Mouse (Mus musculus): ENCODE results near the gene Dbx2.

Dbx2 gene

DNA sequence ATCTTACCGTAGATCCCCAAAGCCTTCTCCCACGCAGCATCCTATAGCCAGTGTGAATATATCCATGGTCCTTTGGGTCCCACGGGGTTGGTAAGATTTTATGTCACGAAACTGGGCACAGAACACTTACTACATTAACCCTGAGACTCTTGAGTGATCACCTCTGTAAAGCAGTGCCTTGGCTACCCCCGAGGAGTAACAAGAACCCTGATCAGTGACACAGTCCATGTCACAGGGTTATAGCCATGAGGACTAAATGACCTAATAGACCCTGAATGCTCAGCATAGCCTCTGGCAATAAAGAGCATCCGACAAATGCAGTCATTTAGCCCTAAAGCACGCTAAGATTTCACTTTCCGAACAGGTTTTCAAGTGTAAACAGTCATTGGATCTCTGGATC is 33.0 kb downstream of the Dbx2 start:
- DNase-seq (ENCODE audit: low spot score in 2 of 2) = no peak

DNA sequence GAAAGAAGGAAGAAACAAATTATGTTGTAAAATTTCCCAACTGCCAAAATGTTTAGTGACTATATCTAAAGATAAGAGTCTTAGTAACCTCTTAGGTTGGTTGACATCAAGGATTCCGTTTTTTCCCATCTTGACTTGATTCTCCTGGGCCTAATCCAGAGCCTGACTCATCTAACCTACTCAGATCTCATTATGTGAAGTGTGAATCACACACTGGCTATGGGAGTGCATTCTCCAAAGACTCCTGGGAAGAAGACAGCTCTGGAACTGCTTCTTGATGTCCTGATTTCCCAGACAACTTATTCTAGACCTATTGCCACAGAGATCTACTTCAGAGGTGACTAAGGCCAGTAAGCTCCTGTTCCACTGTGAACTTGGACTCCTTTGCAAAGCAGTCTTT is 43.2 kb downstream of the Dbx2 start:
- DNase-seq (ENCODE audit: low spot score in 2 of 2) = no peak

DNA sequence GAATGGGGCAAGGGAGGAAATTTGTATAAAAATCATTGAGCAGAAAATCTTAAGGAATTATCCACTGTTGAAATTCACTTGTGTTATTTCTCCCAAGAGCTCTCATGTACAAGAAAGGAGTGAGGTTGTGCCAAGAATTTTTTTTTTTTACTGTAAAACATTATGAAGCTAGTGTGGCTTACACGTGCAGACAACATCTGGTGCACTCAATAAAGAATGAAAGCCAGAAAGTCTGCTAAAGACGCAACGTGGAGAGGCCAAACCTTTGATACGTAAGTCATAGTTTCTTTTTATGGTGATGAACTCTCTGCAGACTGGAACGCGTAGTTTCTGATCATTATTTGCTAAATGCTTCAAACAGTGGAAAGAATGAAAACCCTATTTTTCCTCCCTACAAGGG is 54.6 kb downstream of the Dbx2 start:
- DNase-seq (ENCODE audit: low spot score in 2 of 2) = no peak

DNA sequence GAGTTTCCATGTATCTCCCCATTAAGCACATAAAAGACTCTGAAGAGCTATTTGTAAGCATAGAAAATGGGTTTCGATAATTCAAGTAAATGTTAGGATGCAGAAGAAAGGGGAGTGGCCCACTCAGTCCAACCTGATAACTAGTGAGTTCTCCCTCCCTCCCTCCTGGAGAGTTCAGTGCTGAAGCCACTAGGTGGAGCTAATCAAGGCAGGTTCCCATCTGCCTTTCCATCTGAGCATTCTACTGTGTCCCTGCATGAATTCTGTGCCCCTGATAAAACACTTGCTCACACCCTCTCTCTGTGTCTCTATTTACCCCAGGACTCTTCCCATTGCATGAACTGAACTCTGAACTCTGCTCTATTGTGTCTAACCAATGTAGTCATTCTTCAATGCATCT is 57.1 kb downstream of the Dbx2 start:
- DNase-seq (ENCODE audit: low spot score in 2 of 2) = no peak

DNA sequence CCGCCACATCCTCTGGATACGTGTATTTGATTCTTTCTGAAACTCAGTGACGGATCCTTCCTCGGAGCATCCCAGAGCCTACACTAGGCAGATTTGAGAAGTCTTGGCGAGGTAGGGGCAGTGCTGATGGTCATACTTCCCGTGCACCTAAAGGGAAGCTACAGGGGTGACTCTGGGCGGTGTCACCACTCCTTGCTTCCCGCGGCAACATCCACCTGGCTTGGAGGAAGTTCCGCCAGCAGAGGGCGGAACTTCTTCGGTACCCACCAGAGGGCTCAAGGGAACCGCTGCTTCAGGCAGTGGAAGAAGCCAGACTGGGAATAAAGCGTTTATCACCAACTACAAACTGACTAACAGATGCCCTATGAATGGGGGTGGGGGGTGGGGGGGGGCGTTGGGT is 68.9 kb downstream of the Dbx2 start:
- DNase-seq (ENCODE audit: low spot score in 2 of 2) = no peak

DNA sequence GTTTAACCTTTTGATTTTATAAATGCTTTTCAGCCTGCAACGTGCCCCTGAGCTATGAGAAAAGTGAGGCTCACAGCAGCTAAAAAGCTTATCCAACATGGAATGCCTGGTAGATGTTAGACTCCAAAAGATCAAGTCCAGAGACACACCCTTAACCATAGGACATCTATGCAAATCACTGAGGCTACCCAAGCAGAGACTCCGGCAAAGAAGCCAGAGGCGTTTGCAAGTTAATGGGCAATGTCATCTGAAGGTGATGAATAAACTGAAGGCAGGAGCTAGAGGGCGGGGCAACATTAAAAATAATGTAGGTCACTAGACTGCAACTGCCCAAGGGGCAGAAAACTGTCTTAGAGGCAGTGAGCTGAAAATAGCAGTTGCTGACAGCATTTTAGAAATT is 70.9 kb downstream of the Dbx2 start:
- no peak for DNase-seq (ENCODE audit: low spot score in 2 of 2)

DNA sequence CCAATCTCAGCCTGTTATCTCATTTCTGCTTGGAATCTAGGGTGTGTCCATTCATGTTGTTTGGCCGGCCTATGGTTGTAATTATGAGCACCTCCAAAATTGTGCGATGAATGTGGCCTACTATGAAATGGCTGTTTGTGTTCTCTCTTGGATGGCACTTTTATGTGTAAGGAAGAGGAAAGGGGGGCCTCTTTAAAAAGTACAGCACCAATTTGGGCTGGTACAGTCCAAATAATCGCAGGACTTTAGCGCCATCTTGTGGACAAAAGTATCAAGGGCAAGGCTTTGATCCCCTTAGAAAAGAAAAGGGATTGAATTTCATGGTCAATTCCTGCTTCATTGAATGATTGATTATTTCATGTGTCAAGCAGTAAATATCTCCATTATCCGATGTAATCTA is 81.1 kb downstream of the Dbx2 start:
- DNase-seq (ENCODE audit: low spot score in 2 of 2) = peak; percentile 6 to 36
